Mouse (Mus musculus) thymus, adult 18-20 months (tissue): ENCODE measurements around the gene Map3k5.

ENCODE experiments used
- DNase-seq, 2 experiments: peaks; one replicate each; pipeline ENCODE4 v3.0.0; 2022; ENCODE audit warnings: mixed read lengths in 2 of 2

Map3k5 gene

DNA sequence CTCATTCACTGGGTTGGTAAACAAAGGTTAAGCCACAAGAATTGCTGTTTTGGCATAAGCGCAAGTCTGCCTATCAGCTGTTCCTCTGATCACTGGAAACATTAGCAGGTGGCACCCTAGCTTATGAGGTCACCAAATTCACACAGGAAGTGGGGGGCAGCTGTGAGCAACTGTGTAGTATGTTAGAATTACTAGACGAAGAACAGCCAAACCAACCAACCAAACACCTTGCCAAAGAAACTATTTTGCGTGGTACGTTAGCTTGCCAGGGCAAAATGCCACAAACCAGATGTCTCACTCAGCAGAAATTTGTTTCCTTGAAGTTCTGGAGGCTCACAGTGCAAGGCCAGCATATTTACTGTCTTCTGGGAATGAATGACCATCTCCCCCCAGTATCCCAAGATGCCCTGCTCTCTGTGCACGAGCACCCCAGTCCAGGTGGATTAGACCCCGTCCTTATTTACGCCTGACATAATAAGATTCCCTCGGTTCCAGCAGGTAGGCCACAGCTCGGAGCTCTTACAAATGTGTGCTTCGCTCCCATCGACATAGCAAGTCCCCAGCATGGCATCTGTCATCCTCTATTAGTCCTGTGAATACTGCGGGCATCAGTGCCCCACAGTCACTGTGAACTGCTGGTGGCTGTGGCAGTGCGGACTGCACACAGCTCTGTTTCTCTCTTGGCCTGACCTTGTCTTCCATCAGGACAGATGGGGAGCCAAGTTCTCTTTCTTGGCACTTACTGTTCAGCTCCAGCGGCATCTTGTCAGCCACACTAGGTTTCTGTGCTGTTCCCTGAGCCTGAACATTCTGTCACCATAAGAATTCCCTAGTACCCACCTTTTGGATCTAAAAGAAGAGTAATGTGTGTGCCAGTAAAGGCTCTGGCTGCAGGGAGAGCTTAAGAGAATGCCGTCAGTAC, 185.5 kb downstream of the Map3k5 start:
- peak; percentile 69 to 86 for DNase-seq

DNA sequence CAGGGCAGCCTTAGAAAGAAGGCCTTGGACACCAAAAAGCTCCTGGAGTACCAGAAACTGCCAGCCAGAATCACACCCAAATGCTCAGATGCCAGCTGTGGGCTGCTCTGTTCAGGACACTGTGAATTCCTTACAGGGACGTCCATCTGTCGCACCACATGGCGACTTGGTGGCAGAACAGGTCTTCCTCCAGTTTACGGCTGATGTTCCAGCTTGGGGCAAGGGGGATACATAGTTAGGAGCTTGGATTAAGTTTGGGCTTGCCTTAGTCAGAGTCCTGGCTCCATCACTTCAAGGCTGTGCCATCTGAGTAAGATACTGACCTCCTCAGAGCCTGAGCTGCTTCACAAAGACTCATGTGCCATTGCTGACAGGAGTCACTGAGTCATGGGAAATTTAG, 187.7 kb downstream of the Map3k5 start:
- DNase-seq: no peak

DNA sequence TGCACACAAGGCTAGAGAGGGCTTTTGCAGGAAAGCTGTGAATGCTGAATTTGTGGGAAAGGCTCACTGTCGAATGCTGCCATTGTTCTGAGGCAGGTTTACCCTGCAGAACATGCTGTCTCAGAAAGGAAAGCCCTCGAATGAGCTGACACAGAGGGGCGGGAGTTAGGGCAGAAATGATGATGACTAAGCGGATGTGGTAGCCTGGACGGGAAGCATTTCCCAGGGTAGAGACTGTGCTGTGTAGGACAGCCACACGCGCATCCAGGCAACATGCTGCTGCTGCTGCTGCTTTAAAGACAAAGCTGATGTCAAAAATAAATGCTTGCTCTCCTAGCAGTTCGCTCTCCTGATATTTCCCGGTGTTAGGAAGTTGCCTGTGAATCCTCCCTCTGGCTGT, 189.1 kb downstream of the Map3k5 start:
- peak; percentile 52 to 72 for DNase-seq

DNA sequence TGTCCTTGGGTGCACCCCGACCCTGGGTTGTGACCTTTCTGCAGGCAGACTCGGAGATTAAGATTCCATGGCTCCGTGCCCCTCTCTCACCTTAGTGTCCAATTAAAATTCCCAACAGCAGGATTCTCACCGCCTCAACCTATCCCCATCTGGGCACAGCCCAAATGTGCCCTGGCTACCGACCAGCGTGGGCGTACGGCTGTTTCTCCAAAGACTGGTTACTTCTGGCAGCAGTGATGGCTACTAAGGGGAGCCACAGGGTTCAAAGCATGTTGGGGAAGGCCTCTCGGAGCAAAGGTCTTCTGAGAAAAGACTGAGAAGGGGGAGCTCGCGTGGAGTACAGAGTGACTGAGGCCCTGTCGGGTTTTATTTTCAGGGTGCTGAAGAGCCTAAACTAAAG, 190.3 kb downstream of the Map3k5 start:
- no peak for DNase-seq

DNA sequence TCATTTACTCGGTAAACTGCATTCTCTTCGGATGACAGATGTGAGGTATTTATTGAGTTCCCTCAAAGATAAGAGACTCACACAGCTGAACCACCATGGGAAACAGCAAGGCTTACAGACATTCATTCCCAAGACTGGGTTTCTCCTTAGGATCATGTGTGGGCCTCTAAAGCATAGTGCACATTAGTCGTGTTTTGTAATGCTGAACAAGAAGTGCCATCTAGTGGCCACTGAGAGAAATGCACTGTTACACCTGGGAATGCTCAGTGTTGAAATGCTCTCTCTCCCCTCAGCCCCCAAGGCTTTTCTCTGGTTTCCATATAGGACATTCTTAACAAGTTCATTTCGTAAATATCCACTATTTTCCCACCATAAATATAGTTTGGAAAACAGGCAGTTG, 191.0 kb downstream of the Map3k5 start:
- peak in 1 of 2 experiments; percentile 28 for DNase-seq

DNA sequence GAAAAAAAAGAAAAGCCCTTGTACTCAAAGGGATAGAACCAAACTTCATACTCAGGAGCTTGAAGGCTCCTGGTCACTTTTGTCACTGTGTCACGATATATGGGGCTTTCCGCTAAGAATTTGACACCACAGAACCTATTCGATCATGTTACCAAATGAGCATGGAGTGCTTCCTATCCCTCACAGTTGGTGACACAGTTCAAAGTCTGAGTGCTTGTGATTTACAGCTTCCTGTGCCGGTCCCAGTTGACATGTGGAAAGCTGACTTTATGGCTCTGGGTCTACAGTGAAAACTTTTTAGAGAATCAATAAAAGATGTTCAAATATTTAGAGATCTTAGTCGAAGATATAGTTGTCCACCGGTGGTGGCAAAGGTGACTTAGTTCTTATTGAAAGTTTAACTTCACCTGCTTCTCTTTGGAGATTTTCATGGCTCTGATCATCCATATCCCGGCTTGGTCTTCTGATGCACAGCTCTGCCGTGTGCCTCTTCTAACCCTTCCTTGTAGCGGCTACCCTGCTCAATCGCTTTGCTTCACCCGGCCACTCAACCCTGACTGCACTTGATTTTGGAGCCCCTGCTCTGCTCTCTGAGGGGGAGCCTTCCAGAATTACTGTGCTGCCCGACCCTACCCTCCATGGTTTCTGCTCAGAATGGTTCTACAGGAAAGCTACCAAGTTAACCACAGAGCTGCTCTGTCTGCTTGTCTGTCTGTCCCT, 198.8 kb downstream of the Map3k5 start:
- DNase-seq: no peak

GRCm38 (mm10) chr10:20135350-20136058, 201.2 kb downstream of the Map3k5 start:
- no peak for DNase-seq

GRCm38 (mm10) chr10:20136505-20136904, 202.2 kb downstream of the Map3k5 start:
- DNase-seq: no peak

DNA sequence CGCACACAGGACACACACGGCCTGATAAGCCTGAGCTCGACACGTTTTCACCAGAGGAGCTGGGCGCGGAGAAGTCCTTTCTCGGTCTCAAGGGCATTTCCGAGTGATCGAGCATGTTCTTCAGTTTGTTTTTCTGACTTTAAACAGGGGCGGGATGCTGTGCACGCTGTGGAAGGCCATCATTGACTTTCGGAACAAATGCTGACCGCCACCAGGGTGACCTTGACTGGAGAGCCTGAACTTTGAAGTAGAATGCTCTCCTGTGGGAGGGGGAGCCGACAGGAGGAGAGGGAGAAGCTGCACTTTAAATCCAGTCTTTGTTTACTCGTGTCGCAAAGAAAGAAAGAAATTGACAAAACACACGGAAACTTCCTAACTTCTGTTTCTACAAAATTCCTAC, 207.1 kb downstream of the Map3k5 start:
- DNase-seq: no peak

GRCm38 (mm10) chr10:20148130-20148772, 214.0 kb downstream of the Map3k5 start, which contains the start of gene Map7:
TSS of gene Map7 (plus strand) at chr10:20148471.
- peak in 1 of 2 experiments; percentile 6 for DNase-seq

DNA sequence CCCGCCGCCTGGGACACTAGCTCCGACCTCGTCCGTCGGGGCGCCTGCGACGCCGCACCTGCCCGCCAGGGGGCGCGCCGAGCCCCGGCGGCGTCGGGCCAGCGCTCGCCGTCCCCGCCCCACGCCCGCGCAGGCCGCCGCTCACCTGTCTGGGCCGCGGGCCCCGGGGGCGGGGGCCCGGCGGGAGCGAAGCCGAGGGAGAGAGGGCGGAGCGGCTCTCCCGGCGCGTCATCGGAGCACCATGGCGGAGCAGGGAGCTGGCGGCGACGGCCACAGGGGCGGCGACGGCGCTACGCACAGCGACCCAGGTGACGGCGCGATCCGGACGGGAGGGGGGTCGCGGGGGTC, 214.5 kb downstream of the Map3k5 start:
- DNase-seq: peak; percentile 17 to 23

DNA sequence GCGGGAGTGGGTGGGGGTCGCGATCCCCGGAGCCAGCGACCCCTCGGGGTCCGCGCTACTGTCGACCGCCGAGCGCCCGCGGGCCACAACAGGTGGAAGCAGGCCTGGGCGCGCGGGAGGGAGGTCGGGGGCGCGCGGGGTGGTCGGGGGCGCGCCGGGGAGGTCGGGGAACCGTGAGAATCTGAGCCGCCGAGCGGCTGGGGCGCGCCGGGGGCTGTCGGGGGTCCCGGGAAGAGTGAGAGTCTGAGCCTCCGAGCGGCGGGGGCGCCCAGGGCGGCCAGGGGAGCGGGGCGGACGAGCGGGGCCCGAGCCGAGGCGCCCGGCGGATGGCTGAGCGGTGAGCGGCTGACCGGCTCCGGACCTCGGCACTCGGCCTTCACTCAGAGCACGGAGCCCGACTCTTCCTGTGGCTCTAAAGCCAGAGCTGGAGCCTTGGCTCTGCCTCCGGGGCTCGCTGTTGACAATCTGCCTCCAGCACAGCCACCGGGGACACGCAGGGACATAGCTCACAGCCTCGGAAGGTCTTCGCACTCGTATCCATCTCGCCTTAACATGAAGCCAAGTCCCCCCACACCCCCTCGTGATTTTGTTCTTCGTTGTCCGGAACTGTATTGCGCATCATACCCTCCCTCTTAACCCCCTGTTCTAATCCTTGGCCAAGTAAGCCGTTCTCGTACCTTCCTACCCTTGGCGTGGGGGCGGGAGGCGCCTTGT, 215.0 kb downstream of the Map3k5 start:
- DNase-seq: peak in 1 of 2 experiments; percentile 7

- no peak for DNase-seq
Observed at GRCm38 (mm10) chr10:20149835-20150355, 215.6 kb downstream of the Map3k5 start.

DNA sequence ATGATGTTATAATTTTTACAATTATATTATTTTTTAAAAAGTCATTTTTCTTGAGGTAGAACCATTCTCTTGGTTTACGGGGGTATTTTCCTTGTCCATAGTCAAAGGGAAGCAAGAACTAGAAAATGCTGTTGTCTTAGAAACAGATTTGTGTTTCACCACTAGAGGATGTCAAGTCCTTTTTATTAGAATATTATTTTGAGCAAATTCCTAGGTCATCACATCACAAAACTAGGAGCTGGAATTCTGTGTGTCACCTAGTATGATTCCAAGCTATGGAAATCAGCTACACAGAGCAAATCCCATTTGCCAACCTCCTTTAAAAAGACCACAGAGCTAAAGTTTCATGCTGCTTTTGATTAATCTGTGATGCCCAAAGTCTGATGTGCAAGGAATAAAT, 217.9 kb downstream of the Map3k5 start:
- no peak for DNase-seq

GRCm38 (mm10) chr10:20153507-20153906, 219.2 kb downstream of the Map3k5 start:
- no peak for DNase-seq

DNA sequence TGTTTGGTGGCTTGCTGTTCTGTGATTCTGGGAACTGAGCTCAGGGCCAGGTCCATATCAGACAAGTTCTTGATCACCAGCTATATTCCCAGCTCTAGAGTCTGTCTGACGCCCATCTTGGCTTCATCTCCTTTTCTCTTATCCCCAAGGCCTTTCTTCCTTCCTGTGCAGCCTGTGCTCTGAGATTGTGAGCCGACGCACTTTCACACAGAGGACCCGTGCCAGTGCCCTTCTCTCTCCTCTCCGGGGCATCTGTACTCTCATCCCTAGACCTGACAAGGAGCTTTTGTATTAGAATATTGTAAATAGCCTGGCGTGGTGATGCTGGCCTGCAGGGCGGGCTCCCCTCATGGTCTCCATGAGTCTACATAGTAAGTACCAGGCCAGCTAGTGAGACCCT, 221.1 kb downstream of the Map3k5 start:
- DNase-seq: no peak

DNA sequence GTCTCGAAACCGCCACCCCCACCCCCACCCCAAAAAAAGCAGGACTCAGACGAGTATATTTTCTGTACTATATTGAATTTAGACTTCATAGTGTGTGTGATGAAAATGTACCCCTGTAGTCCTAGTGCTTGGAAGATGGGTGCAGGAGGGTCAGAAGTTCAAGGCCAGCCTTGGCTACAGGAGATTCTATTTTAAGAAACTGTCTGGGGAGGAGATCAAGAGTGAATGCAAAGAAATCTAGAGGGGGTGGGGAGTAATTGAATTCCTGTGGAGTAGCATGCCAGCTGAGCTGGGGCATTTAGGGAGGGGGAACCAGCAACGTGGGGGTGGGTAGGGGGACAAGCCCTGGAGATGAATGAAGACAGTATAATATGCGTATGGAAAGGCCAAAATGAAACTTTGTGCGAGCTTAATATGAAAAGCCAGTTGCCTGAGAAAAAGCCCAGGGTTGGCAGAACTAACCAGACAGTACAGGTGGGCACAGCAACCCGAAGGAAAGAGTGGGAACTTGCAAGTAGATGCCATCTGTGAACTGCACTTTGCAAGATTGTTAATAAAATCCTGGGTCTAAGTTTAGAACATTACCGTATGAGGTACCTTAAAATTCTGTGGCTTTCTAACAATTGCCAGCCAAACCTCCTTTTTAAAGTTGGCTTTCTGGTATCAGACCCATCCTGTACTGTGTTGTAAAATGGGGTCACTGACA, 222.9 kb downstream of the Map3k5 start:
- no peak for DNase-seq

GRCm38 (mm10) chr10:20158756-20159155, 224.5 kb downstream of the Map3k5 start:
- DNase-seq: no peak

DNA sequence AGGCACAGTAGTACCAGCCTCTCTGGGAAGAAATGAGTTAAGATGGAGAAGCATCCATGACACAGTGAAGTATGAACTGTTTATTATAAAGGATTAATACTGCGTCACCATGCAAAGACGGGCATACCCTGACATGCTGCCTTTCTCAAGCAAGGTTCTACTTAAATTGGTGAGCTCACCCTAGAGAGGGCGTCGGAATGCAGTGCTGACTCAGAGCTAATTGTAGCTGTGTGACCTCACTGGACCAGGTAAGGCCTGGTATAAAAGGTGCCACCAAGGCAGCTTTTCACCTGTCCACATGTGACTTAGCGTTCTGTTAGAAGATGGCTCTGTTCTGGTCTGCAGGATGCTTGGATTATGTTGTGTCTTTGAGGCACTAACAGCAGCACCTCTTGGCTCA, 225.0 kb downstream of the Map3k5 start:
- no peak for DNase-seq

GRCm38 (mm10) chr10:20160914-20161313, 226.6 kb downstream of the Map3k5 start:
- no peak for DNase-seq

GRCm38 (mm10) chr10:20164810-20165209, 230.5 kb downstream of the Map3k5 start:
- no peak for DNase-seq
